Mouse (Mus musculus) heart, postnatal 0 days (tissue): ENCODE data around the gene Casp7. TPM values are rescaled to one million over a fixed set of nuclear protein-coding genes. Genes with fewer than 3 reads are reported as not detected.
A peak's percentile ranks its signal among the peaks of the same experiment; 100 is the strongest.

Experiments
- ATAC-seq: fragments of 200-750 bp; cut with Nextera tagmentation; 2 replicates; pipeline ENCODE4 v1.8.0; 2017; ENCODE audit warnings: low read depth, moderate number of reproducible peaks, moderate library complexity; ENCODE audit not compliant: insufficient read depth
- DNase-seq: peaks from one replicate; pipeline ENCODE4 v3.0.0-alpha.2; 2016; ENCODE audit warnings: low spot score
- H3K27ac ChIP-seq: fragments of 300-500 bp; sonication (generic); 2 replicates; pipeline ENCODE4 v1.5.1; 2014; ENCODE audit warnings: low read depth, mild to moderate bottlenecking
- H3K27me3 ChIP-seq: fragments of 300-500 bp; sonication (generic); 2 replicates; pipeline ENCODE4 v1.6.1; 2014; ENCODE audit warnings: low read length, mixed read lengths; ENCODE audit not compliant: control insufficient read depth, insufficient read depth
- H3K36me3 ChIP-seq: fragments of 300-500 bp; sonication (generic); replicated peaks from 2 replicates; pipeline ENCODE4 v1.6.1; 2014; ENCODE audit warnings: low read length, mixed read lengths; ENCODE audit not compliant: control insufficient read depth, insufficient read depth
- H3K4me1 ChIP-seq: fragments of 300-500 bp; sonication (generic); 2 replicates; pipeline ENCODE4 v1.6.1; 2014; ENCODE audit warnings: antibody characterized with exemption; ENCODE audit not compliant: control insufficient read depth, insufficient read depth
- H3K4me2 ChIP-seq: fragments of 300-500 bp; sonication (generic); 2 replicates; pipeline ENCODE4 v1.6.1; 2014; ENCODE audit warnings: low read depth, mild to moderate bottlenecking, low read length, moderate library complexity
- H3K4me3 ChIP-seq: fragments of 300-500 bp; sonication (generic); 2 replicates; pipeline ENCODE4 v1.5.1; 2014; ENCODE audit warnings: low read depth, low read length
- H3K9ac ChIP-seq: fragments of 300-500 bp; sonication (generic); replicated peaks from 2 replicates; pipeline ENCODE4 v1.6.1; 2014; ENCODE audit warnings: low read depth, low read length, mixed read lengths
- H3K9me3 ChIP-seq: fragments of 300-500 bp; sonication (generic); replicated peaks from 2 replicates; pipeline ENCODE4 v1.6.1; 2016; ENCODE audit warnings: low read length; ENCODE audit not compliant: control insufficient read depth
- CTCF ChIP-seq: IDR thresholded peaks from 2 replicates; pipeline ENCODE4 v1.5.1; 2016; ENCODE audit warnings: antibody characterized with exemption, control low read depth, low read depth
- EP300 ChIP-seq: IDR thresholded peaks from 2 replicates; pipeline ENCODE4 v1.6.1; 2016; ENCODE audit warnings: antibody characterized with exemption, low read depth
- whole genome bisulfite sequencing: fragments of 180-500 bp; shearing (Covaris S2); extraction: QIAGEN DNeasy Blood & Tissue Kit; methylation state at CpG from one replicate; pipeline ENCODE4 v1.1.7; 2014; 5-methylcytosine and 5-hydroxymethylcytosine counted together
- polyA plus RNA-seq: library from polyadenylated mRNA; unstranded; fragments of >200 nt; fragmentation: Nextera tagmentation; extraction: Ambion mirVana; gene quantifications from 2 replicates; pipeline ENCODE4 v1.2.1, GENCODE M21; 2015
- total RNA-seq: library from RNA; depleted of rRNA; stranded (reverse); fragments of >200 nt; gene quantifications from 2 replicates; pipeline ENCODE4 v1.2.3, GENCODE M21; 2014; ENCODE audit warnings: low replicate concordance

Casp7 gene
- total and polyA plus RNA-seq, 2 experiments from 2014 or later, result 27.0 to 33.2 TPM

- H3K27me3 ChIP-seq, result no peaks in the 10 kb centered on the region
- TF ChIP-seq CTCF (no peak), EP300 (no peak)
- DNase-seq (no peak), ATAC-seq (peak; percentile 19; the same call in 1 of the 2 replicates)
- H3K27ac ChIP-seq, result no peak overlapping the region
- no peak overlapping the region for H3K9ac ChIP-seq
- peaks cover 10% of the 10 kb centered on the region for H3K36me3 ChIP-seq
- no peak overlapping the region for H3K4me2 ChIP-seq
- H3K4me1 ChIP-seq, result peaks cover 15% of the 10 kb centered on the region
- 52% methylated on average over 14 of the region's 14 CpGs for WGBS
- no peaks in the 10 kb centered on the region for H3K9me3 ChIP-seq
- no peak overlapping the region for H3K4me3 ChIP-seq
Observed at GRCm38 (mm10) chr19:56443445-56443844, 46.5 kb downstream of the Casp7 start.

GRCm38 (mm10) chr19:56448784-56449183, 51.9 kb downstream of the Casp7 start:
- H3K4me3 ChIP-seq, result no peak overlapping the region
- no peak overlapping the region for H3K4me2 ChIP-seq
- ATAC-seq (no peak), DNase-seq (no peak)
- no peaks in the 10 kb centered on the region for H3K9me3 ChIP-seq
- H3K9ac ChIP-seq, result no peak overlapping the region
- no peaks in the 10 kb centered on the region for H3K36me3 ChIP-seq
- TF ChIP-seq EP300 (no peak), CTCF (no peak)
- no peak overlapping the region for H3K27ac ChIP-seq
- H3K27me3 ChIP-seq, result no peaks in the 10 kb centered on the region
- WGBS, result 95% methylated on average over 4 of the region's 4 CpGs
- H3K4me1 ChIP-seq, result 0 out of 2 replicates have a peak, but pooled peaks cover 1% of the 10 kb centered on the region

- Histone ChIP-seq H3K9me3 (no peaks in the 10 kb centered on the region), H3K27ac (no peak overlapping the region), H3K27me3 (no peaks in the 10 kb centered on the region), H3K4me1 (no peaks in the 10 kb centered on the region), H3K9ac (no peak overlapping the region), H3K36me3 (no peaks in the 10 kb centered on the region), H3K4me2 (no peak overlapping the region), H3K4me3 (no peak overlapping the region)
- no peak for DNase-seq
- no peak for ATAC-seq
- WGBS, result 83% methylated on average over 8 of the region's 8 CpGs
- TF ChIP-seq CTCF (no peak), EP300 (no peak)
Observed at GRCm38 (mm10) chr19:56449537-56449936, 52.6 kb downstream of the Casp7 start.

GRCm38 (mm10) chr19:56450892-56451291, 54.0 kb downstream of the Casp7 start:
- no peak overlapping the region for H3K4me3 ChIP-seq
- whole genome bisulfite sequencing, result 71% methylated on average over 5 of the region's 5 CpGs
- no peaks in the 10 kb centered on the region for H3K4me1 ChIP-seq
- DNase-seq (no peak), ATAC-seq (no peak)
- H3K27me3 ChIP-seq, result no peaks in the 10 kb centered on the region
- H3K36me3 ChIP-seq, result no peaks in the 10 kb centered on the region
- no peak overlapping the region for H3K27ac ChIP-seq
- H3K9me3 ChIP-seq, result no peaks in the 10 kb centered on the region
- no peak overlapping the region for H3K9ac ChIP-seq
- no peak overlapping the region for H3K4me2 ChIP-seq
- no peak for TF ChIP-seq EP300
- no peak for TF ChIP-seq CTCF

GRCm38 (mm10) chr19:56451867-56452266, 54.9 kb downstream of the Casp7 start:
- Histone ChIP-seq H3K9ac (no peak overlapping the region), H3K4me1 (no peaks in the 10 kb centered on the region), H3K4me3 (no peak overlapping the region), H3K9me3 (no peaks in the 10 kb centered on the region), H3K4me2 (no peak overlapping the region), H3K27me3 (no peaks in the 10 kb centered on the region), H3K27ac (no peak overlapping the region), H3K36me3 (no peaks in the 10 kb centered on the region)
- WGBS, result 62% methylated on average over 4 of the region's 4 CpGs
- ATAC-seq, result no peak; the same call in 1 of the 2 replicates
- DNase-seq, result peak; percentile 15
- no peak for TF ChIP-seq EP300
- TF ChIP-seq CTCF, result no peak

- 75% methylated on average over 2 of the region's 2 CpGs for WGBS
- Histone ChIP-seq H3K4me2 (no peak overlapping the region), H3K27ac (no peak overlapping the region), H3K4me3 (no peak overlapping the region), H3K9ac (no peak overlapping the region), H3K4me1 (no peaks in the 10 kb centered on the region), H3K36me3 (no peaks in the 10 kb centered on the region), H3K9me3 (no peaks in the 10 kb centered on the region), H3K27me3 (no peaks in the 10 kb centered on the region)
- DNase-seq, result no peak
- ATAC-seq, result no peak
- TF ChIP-seq EP300 (no peak), CTCF (no peak)
Observed at GRCm38 (mm10) chr19:56452421-56452820, 55.5 kb downstream of the Casp7 start.
